Mouse (Mus musculus): ENCODE results near the gene D10Jhu81e.

- TF ChIP-seq CTCF (IDR thresholded peaks at IDR 0.05; ENCODE audit: low read depth) (no peak), EP300 (IDR thresholded peaks at IDR 0.05; ENCODE audit: low read depth) (no peak)
Measured at GRCm38 (mm10) chr10:78162646-78163045, 6.9 kb downstream of the D10Jhu81e start.
